In genomic region chr5:136961334-136961982, GRCm38 (mm10) we compare ENCODE assay signal across 8 mouse cellular contexts. TPM values are rescaled to one million over a fixed set of nuclear protein-coding genes. Genes with fewer than 3 reads are reported as not detected.
A peak's percentile ranks its signal among the peaks of the same experiment; 100 is the strongest.
DNase-seq lines count a peak whose midpoint lies in the region; ATAC-seq and TF ChIP-seq lines count a peak whose summit lies in the region.

No protein-coding gene starts in this region.

- peak overlapping the region; percentile 77 for H3K9ac ChIP-seq in heart, embryonic 16.5 days (ENCODE audit: low read length)
- H3K9ac ChIP-seq in liver, embryonic 14.5 days (replicated peaks) = peak overlapping the region; percentile 93

- peaks cover 20% of the 10 kb centered on the region for H3K4me1 ChIP-seq in heart, embryonic 16.5 days (ENCODE audit: control insufficient read depth, insufficient read depth, low read length)
- peaks cover 39 to 40% of the 10 kb centered on the region in 2 experiments for H3K4me1 ChIP-seq in liver, embryonic 14.5 days (replicated peaks; ENCODE audit: control insufficient read depth in 2 of 2, insufficient read depth in 2 of 2, low read length in 1 of 2)

- no peaks in the 10 kb centered on the region for H3K27me3 ChIP-seq in heart, embryonic 16.5 days (ENCODE audit: control insufficient read depth, insufficient read depth, low read length)
- H3K27me3 ChIP-seq in liver, embryonic 14.5 days (ENCODE audit: control insufficient read depth, insufficient read depth, low read length) = no peaks in the 10 kb centered on the region

- peak overlapping the region; percentile 75 for H3K4me2 ChIP-seq in heart, embryonic 16.5 days (ENCODE audit: low read depth, low read length)
- H3K4me2 ChIP-seq in liver, embryonic 14.5 days (ENCODE audit: low read depth) = peak overlapping the region; percentile 90

- H3K27ac ChIP-seq in heart, embryonic 16.5 days (ENCODE audit: low read length) = peak overlapping the region; percentile 78
- H3K27ac ChIP-seq in liver, embryonic 14.5 days = peak overlapping the region; percentile 86

- no peak; the same call in 1 of the 2 replicates for ATAC-seq in heart, embryonic 16.5 days (replicated peaks; ENCODE audit: extremely low read depth, insufficient read depth, low FRiP score)
- ATAC-seq in liver, embryonic 14.5 days (ENCODE audit: insufficient read depth) = no peak

- peak; percentile 42 for DNase-seq in kidney, adult 9 months
- no peak for DNase-seq in kidney, postnatal 14 days
- peak; percentile 57 for DNase-seq in ZHBTc4 (ENCODE audit: low read depth, low spot score)
- no peak for DNase-seq in liver, embryonic 14.5 days (ENCODE audit: low read depth in 3 of 3, low spot score in 3 of 3)
- DNase-seq in natural killer cell, adult 2 months (ENCODE audit: low spot score in 2 of 2) = no peak
- DNase-seq in layer of hippocampus, postnatal 25 days (ENCODE audit: extremely low spot score in 1 of 2, low spot score in 1 of 2) = no peak
- DNase-seq in Muller cell, postnatal 12 days (ENCODE audit: inconsistent ontology term) = no peak

- H3K4me3 ChIP-seq in heart, embryonic 16.5 days (ENCODE audit: low read length) = peak overlapping the region; percentile 70
- H3K4me3 ChIP-seq in liver, embryonic 14.5 days (ENCODE audit: insufficient read depth in 1 of 2, low read depth in 2 of 2, low read length in 2 of 2) = peak overlapping the region; percentile 80 to 82

- H3K36me3 ChIP-seq in heart, embryonic 16.5 days (ENCODE audit: control insufficient read depth, insufficient read depth) = peaks cover 19% of the 10 kb centered on the region; the same call in 1 of the 2 replicates
- H3K36me3 ChIP-seq in liver, embryonic 14.5 days (replicated peaks; ENCODE audit: control insufficient read depth, insufficient read depth, low read depth) = peaks cover 19% of the 10 kb centered on the region

- TF ChIP-seq CTCF in liver, embryonic 14.5 days (IDR thresholded peaks at IDR 0.05; ENCODE audit: low read depth) = no peak

- 28% methylated on average over 5 of the region's 5 CpGs for WGBS in heart, embryonic 16.5 days
- 31% methylated on average over 5 of the region's 5 CpGs for WGBS in liver, embryonic 14.5 days (ENCODE audit: insufficient replicate concordance)

- TF ChIP-seq EP300 in liver, embryonic 14.5 days (IDR thresholded peaks at IDR 0.05; ENCODE audit: low read depth) = no peak

- H3K9me3 ChIP-seq in heart, embryonic 16.5 days (replicated peaks; ENCODE audit: control insufficient read depth, low read length) = no peaks in the 10 kb centered on the region
- H3K9me3 ChIP-seq in liver, embryonic 14.5 days (ENCODE audit: control insufficient read depth, low read length) = no peaks in the 10 kb centered on the region

RNA-seq across cellular contexts. Expression of gene Cldn15, which starts 5.0 kb away (rescaled TPM):
- 6.7 and 7.1 TPM in 2 replicates for polyA plus RNA-seq in heart, embryonic 16.5 days (2015; fragmentation: Nextera tagmentation; extraction: Ambion mirVana)
- 2.8 and 3.5 TPM in 2 replicates for polyA plus RNA-seq in liver, embryonic 14.5 days (2012; rRNA removed)
- polyA plus RNA-seq in liver, embryonic 14.5 days (2014; fragmentation: Nextera tagmentation; extraction: Ambion mirVana) = 4.2 TPM in 2 replicates
- total RNA-seq in layer of hippocampus, postnatal 25 days (2021) = under 1 TPM; 0.15 to 0.26 TPM

RNA-seq across cellular contexts. Expression of gene Fis1, which starts 8.4 kb away (rescaled TPM):
- polyA plus RNA-seq in heart, embryonic 16.5 days (2015; fragmentation: Nextera tagmentation; extraction: Ambion mirVana) = 214 and 233 TPM in 2 replicates
- 115 and 154 TPM in 2 replicates for polyA plus RNA-seq in liver, embryonic 14.5 days (2012; rRNA removed)
- polyA plus RNA-seq in liver, embryonic 14.5 days (2014; fragmentation: Nextera tagmentation; extraction: Ambion mirVana) = 239 and 242 TPM in 2 replicates
- total RNA-seq in layer of hippocampus, postnatal 25 days (2021) = 100 to 1,000 TPM; 226 to 262 TPM

RNA-seq across cellular contexts. Expression of gene Plod3, which starts 25.4 kb away (rescaled TPM):
- 42.2 and 46.2 TPM in 2 replicates for polyA plus RNA-seq in heart, embryonic 16.5 days (2015; fragmentation: Nextera tagmentation; extraction: Ambion mirVana)
- 13.8 and 13.9 TPM in 2 replicates for polyA plus RNA-seq in liver, embryonic 14.5 days (2012; rRNA removed)
- polyA plus RNA-seq in liver, embryonic 14.5 days (2014; fragmentation: Nextera tagmentation; extraction: Ambion mirVana) = 7.2 and 7.5 TPM in 2 replicates
- total RNA-seq in layer of hippocampus, postnatal 25 days (2021) = 10 to 100 TPM; 35.0 to 39.8 TPM

RNA-seq across cellular contexts. Expression of gene Znhit1, which starts 26.4 kb away (rescaled TPM):
- polyA plus RNA-seq in heart, embryonic 16.5 days (2015; fragmentation: Nextera tagmentation; extraction: Ambion mirVana) = 74.4 and 80.5 TPM in 2 replicates
- 25.4 and 29.3 TPM in 2 replicates for polyA plus RNA-seq in liver, embryonic 14.5 days (2012; rRNA removed)
- polyA plus RNA-seq in liver, embryonic 14.5 days (2014; fragmentation: Nextera tagmentation; extraction: Ambion mirVana) = 46.2 and 51.2 TPM in 2 replicates
- total RNA-seq in layer of hippocampus, postnatal 25 days (2021) = 10 to 100 TPM; 75.4 to 90.7 TPM

RNA-seq across cellular contexts. Expression of gene Ift22, which starts 53.5 kb away (rescaled TPM):
- 35.9 and 41.4 TPM in 2 replicates for polyA plus RNA-seq in heart, embryonic 16.5 days (2015; fragmentation: Nextera tagmentation; extraction: Ambion mirVana)
- polyA plus RNA-seq in liver, embryonic 14.5 days (2012; rRNA removed) = 1.6 and 2.5 TPM in 2 replicates
- 9.9 and 10.5 TPM in 2 replicates for polyA plus RNA-seq in liver, embryonic 14.5 days (2014; fragmentation: Nextera tagmentation; extraction: Ambion mirVana)
- total RNA-seq in layer of hippocampus, postnatal 25 days (2021) = 10 to 100 TPM; 82.1 to 84.3 TPM

Comparison
In these comparisons a context has a peak if more than half of its experiments do, and no peak if none do; other contexts are left out.
1. DNase-seq: peak in kidney, adult 9 months (single experiment) and ZHBTc4 (single experiment); none in kidney, postnatal 14 days (single experiment), liver, embryonic 14.5 days (0 of 3), natural killer cell, adult 2 months (0 of 2), layer of hippocampus, postnatal 25 days (0 of 2) and Muller cell, postnatal 12 days (single experiment).